Mouse (Mus musculus): Measurements from ENCODE around the gene Adnp. TPM values are rescaled to one million over a fixed set of nuclear protein-coding genes. Genes with fewer than 3 reads are reported as not detected.

The Adnp gene
- polyA plus RNA-seq, 1 experiment = 8.2 TPM

DNA sequence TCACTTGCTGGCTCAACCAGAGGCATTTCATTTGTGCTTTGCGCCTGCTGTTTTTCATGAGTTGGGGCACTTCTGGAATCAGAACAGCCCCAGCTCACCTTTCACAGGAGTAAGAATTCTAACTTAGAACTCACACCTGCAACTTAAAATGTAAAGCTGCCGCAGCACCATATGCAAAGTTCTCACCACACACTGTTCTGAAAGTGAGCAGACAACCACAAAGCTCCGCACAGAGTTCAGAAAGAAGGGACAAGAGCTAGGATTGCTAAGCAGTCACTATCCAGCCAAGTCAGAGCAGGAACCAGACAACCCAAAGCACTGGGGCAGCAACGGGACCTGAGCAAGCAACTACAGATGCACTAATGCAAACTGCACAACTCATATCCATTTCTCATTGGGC lies 7.4 kb downstream of the Adnp start:
- Histone ChIP-seq H3K4me2 (ENCODE audit: low read depth) (no peak overlapping the region), H3ac (ENCODE audit: control insufficient read depth, insufficient read length) (no peak overlapping the region), H3K4me3 (no peak overlapping the region), H3K36me3 (ENCODE audit: control insufficient read depth, insufficient read depth) (peaks cover 19% of the 10 kb centered on the region), H3K27me3 (ENCODE audit: control insufficient read depth, insufficient read depth, insufficient read length) (no peaks in the 10 kb centered on the region), H3K79me2 (ENCODE audit: control insufficient read depth, insufficient read depth) (peaks cover 100% of the 10 kb centered on the region)
- TF ChIP-seq USF1 (IDR thresholded peaks at IDR 0.05; ENCODE audit: low read depth) = no peak
- no peak for TF ChIP-seq CEBPB (IDR thresholded peaks at IDR 0.05; ENCODE audit: insufficient read depth, poor library complexity, severe bottlenecking)
- no peak for TF ChIP-seq MYOD1 (IDR thresholded peaks at IDR 0.05; ENCODE audit: control insufficient read depth in 1 of 3, insufficient read length in 2 of 3, low read depth in 2 of 3)
- TF ChIP-seq POLR2AphosphoS2 (IDR thresholded peaks at IDR 0.05; ENCODE audit: insufficient read length, low read depth) = no peak
- TF ChIP-seq MAX (IDR thresholded peaks at IDR 0.05; ENCODE audit: low read depth) = no peak
- TF ChIP-seq TCF12 (IDR thresholded peaks at IDR 0.05; ENCODE audit: insufficient read depth, poor library complexity, severe bottlenecking) = no peak
- no peak for TF ChIP-seq MYOG (IDR thresholded peaks at IDR 0.05; ENCODE audit: control insufficient read depth in 1 of 3, insufficient read depth in 1 of 3, insufficient read length in 2 of 3, low read depth in 2 of 3)
- TF ChIP-seq E2F4 (IDR thresholded peaks at IDR 0.05; ENCODE audit: insufficient read depth) = no peak

GRCm38 (mm10) chr2:168198421-168198820 lies 8.5 kb downstream of the Adnp start:
- H3K36me3 ChIP-seq (ENCODE audit: control insufficient read depth, insufficient read depth) = peaks cover 16% of the 10 kb centered on the region
- peaks cover 100% of the 10 kb centered on the region for H3K79me2 ChIP-seq (ENCODE audit: control insufficient read depth, insufficient read depth)
- no peaks in the 10 kb centered on the region for H3K27me3 ChIP-seq (ENCODE audit: control insufficient read depth, insufficient read depth, insufficient read length)
- no peak overlapping the region for H3K4me2 ChIP-seq (ENCODE audit: low read depth)
- H3ac ChIP-seq (ENCODE audit: control insufficient read depth, insufficient read length) = no peak overlapping the region
- TF ChIP-seq POLR2A (IDR thresholded peaks at IDR 0.05; ENCODE audit: insufficient read length, low read depth) (no peak), MYOD1 (IDR thresholded peaks at IDR 0.05; ENCODE audit: control insufficient read depth in 1 of 3, insufficient read length in 2 of 3, low read depth in 2 of 3) (no peak), MYOG (IDR thresholded peaks at IDR 0.05; ENCODE audit: control insufficient read depth in 1 of 3, insufficient read depth in 1 of 3, insufficient read length in 2 of 3, low read depth in 2 of 3) (no peak), SRF (IDR thresholded peaks at IDR 0.05; ENCODE audit: control insufficient read depth, insufficient read length, low read depth) (no peak), USF1 (IDR thresholded peaks at IDR 0.05; ENCODE audit: low read depth) (no peak), POLR2AphosphoS2 (IDR thresholded peaks at IDR 0.05; ENCODE audit: insufficient read length, low read depth) (no peak), E2F4 (IDR thresholded peaks at IDR 0.05; ENCODE audit: insufficient read depth) (no peak), CEBPB (IDR thresholded peaks at IDR 0.05; ENCODE audit: insufficient read depth, poor library complexity, severe bottlenecking) (no peak), REST (IDR thresholded peaks at IDR 0.05; ENCODE audit: insufficient read depth, insufficient read length) (no peak), TCF12 (IDR thresholded peaks at IDR 0.05; ENCODE audit: insufficient read depth, poor library complexity, severe bottlenecking) (no peak), MAX (IDR thresholded peaks at IDR 0.05; ENCODE audit: low read depth) (no peak), TCF3 (IDR thresholded peaks at IDR 0.05; ENCODE audit: insufficient read length, low read depth) (no peak)
- H3K4me3 ChIP-seq = no peak overlapping the region

GRCm38 (mm10) chr2:168195721-168196120 lies 11.2 kb downstream of the Adnp start:
- TF ChIP-seq MAX (IDR thresholded peaks at IDR 0.05; ENCODE audit: low read depth) (no peak), MYOG (IDR thresholded peaks at IDR 0.05; ENCODE audit: control insufficient read depth in 1 of 3, insufficient read depth in 1 of 3, insufficient read length in 2 of 3, low read depth in 2 of 3) (no peak), POLR2AphosphoS2 (IDR thresholded peaks at IDR 0.05; ENCODE audit: insufficient read length, low read depth) (no peak)
- H3K79me2 ChIP-seq (ENCODE audit: control insufficient read depth, insufficient read depth) = peaks cover 100% of the 10 kb centered on the region
- peaks cover 15% of the 10 kb centered on the region for H3K36me3 ChIP-seq (ENCODE audit: control insufficient read depth, insufficient read depth)
- no peak overlapping the region for H3ac ChIP-seq (ENCODE audit: control insufficient read depth, insufficient read length)
- no peaks in the 10 kb centered on the region for H3K27me3 ChIP-seq (ENCODE audit: control insufficient read depth, insufficient read depth, insufficient read length)
- H3K4me2 ChIP-seq (ENCODE audit: low read depth) = no peak overlapping the region
- H3K4me3 ChIP-seq = no peak overlapping the region

DNA sequence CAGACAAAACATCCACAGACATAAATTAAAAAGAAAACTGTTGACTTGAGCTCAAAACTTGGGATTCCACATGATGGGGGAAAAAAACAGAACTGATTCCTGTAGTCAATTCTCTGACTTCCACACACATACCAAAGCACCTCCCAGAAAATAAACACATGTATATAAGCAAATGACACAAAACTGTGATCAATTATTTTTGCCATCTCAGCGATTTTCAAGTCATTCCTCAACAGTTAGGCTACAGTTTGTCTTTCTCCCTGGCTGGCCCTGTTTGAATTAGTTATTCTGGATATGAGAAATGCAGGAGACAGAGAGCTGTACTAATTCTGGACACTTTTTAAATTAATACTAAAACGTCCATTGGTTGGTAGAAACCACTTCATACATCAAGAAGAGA lies 13.2 kb downstream of the Adnp start:
- H3ac ChIP-seq (ENCODE audit: control insufficient read depth, insufficient read length) = no peak overlapping the region
- TF ChIP-seq SRF (IDR thresholded peaks at IDR 0.05; ENCODE audit: control insufficient read depth, insufficient read length, low read depth) (no peak), TCF3 (IDR thresholded peaks at IDR 0.05; ENCODE audit: insufficient read length, low read depth) (no peak), REST (IDR thresholded peaks at IDR 0.05; ENCODE audit: insufficient read depth, insufficient read length) (no peak), MYOD1 (IDR thresholded peaks at IDR 0.05; ENCODE audit: control insufficient read depth in 1 of 3, insufficient read length in 2 of 3, low read depth in 2 of 3) (no peak), E2F4 (IDR thresholded peaks at IDR 0.05; ENCODE audit: insufficient read depth) (no peak), TCF12 (IDR thresholded peaks at IDR 0.05; ENCODE audit: insufficient read depth, poor library complexity, severe bottlenecking) (no peak), USF1 (IDR thresholded peaks at IDR 0.05; ENCODE audit: low read depth) (no peak), CEBPB (IDR thresholded peaks at IDR 0.05; ENCODE audit: insufficient read depth, poor library complexity, severe bottlenecking) (no peak), MYOG (IDR thresholded peaks at IDR 0.05; ENCODE audit: control insufficient read depth in 1 of 3, insufficient read depth in 1 of 3, insufficient read length in 2 of 3, low read depth in 2 of 3) (no peak), POLR2AphosphoS2 (IDR thresholded peaks at IDR 0.05; ENCODE audit: insufficient read length, low read depth) (no peak), POLR2A (IDR thresholded peaks at IDR 0.05; ENCODE audit: insufficient read length, low read depth) (no peak), MAX (IDR thresholded peaks at IDR 0.05; ENCODE audit: low read depth) (no peak)
- no peaks in the 10 kb centered on the region for H3K27me3 ChIP-seq (ENCODE audit: control insufficient read depth, insufficient read depth, insufficient read length)

GRCm38 (mm10) chr2:168191856-168192255 lies 15.1 kb downstream of the Adnp start:
- H3K79me2 ChIP-seq (ENCODE audit: control insufficient read depth, insufficient read depth) = peaks cover 100% of the 10 kb centered on the region
- H3K4me3 ChIP-seq = no peak overlapping the region
- no peak overlapping the region for H3ac ChIP-seq (ENCODE audit: control insufficient read depth, insufficient read length)
- H3K36me3 ChIP-seq (ENCODE audit: control insufficient read depth, insufficient read depth) = peaks cover 35% of the 10 kb centered on the region
- H3K27me3 ChIP-seq (ENCODE audit: control insufficient read depth, insufficient read depth, insufficient read length) = no peaks in the 10 kb centered on the region
- TF ChIP-seq TCF3 (IDR thresholded peaks at IDR 0.05; ENCODE audit: insufficient read length, low read depth) (no peak), TCF12 (IDR thresholded peaks at IDR 0.05; ENCODE audit: insufficient read depth, poor library complexity, severe bottlenecking) (no peak), MAX (IDR thresholded peaks at IDR 0.05; ENCODE audit: low read depth) (no peak), MYOD1 (IDR thresholded peaks at IDR 0.05; ENCODE audit: control insufficient read depth in 1 of 3, insufficient read length in 2 of 3, low read depth in 2 of 3) (no peak), SRF (IDR thresholded peaks at IDR 0.05; ENCODE audit: control insufficient read depth, insufficient read length, low read depth) (no peak), E2F4 (IDR thresholded peaks at IDR 0.05; ENCODE audit: insufficient read depth) (no peak), USF1 (IDR thresholded peaks at IDR 0.05; ENCODE audit: low read depth) (no peak), MYOG (IDR thresholded peaks at IDR 0.05; ENCODE audit: control insufficient read depth in 1 of 3, insufficient read depth in 1 of 3, insufficient read length in 2 of 3, low read depth in 2 of 3) (no peak), REST (IDR thresholded peaks at IDR 0.05; ENCODE audit: insufficient read depth, insufficient read length) (no peak), POLR2A (IDR thresholded peaks at IDR 0.05; ENCODE audit: insufficient read length, low read depth) (no peak), POLR2AphosphoS2 (IDR thresholded peaks at IDR 0.05; ENCODE audit: insufficient read length, low read depth) (no peak), CEBPB (IDR thresholded peaks at IDR 0.05; ENCODE audit: insufficient read depth, poor library complexity, severe bottlenecking) (no peak)
- no peak overlapping the region for H3K4me2 ChIP-seq (ENCODE audit: low read depth)

More for the DNA sequence above, 13.2 kb downstream of the Adnp start:
- peaks cover 26% of the 10 kb centered on the region for H3K36me3 ChIP-seq (ENCODE audit: control insufficient read depth, insufficient read depth)
- peaks cover 100% of the 10 kb centered on the region for H3K79me2 ChIP-seq (ENCODE audit: control insufficient read depth, insufficient read depth)
- H3K4me3 ChIP-seq = no peak overlapping the region
- H3K4me2 ChIP-seq (ENCODE audit: low read depth) = no peak overlapping the region

Data from myocyte (in vitro differentiated cells).